ENCODE assay signal across 25 mouse cellular contexts in the genomic region with DNA sequence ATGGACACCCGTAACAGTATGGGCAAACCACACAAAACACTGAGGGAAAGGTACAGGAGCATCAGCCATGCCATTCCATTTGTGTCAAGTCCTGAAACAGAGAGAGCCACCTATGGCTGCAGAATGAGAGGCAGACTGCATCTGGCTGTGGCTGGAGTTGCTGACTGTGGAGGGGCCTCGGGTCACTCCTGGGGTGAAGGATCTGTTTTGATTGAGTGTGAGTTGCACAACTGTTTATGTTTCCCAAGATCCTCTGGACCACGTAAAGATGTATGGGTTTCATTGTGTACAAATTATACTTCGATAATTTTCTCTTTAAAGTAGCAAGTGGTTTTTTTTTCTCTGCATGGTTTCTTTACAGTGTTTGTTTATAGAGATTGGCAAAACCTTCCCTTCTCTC.
"Had no signal": no experiment of that assay in that cellular context is flagged by ENCODE, and none has a peak within 500 bp of the region (broad histone marks: within the 10 kb centered on the region; RNA-seq: fewer than 3 reads in every experiment).

No protein-coding gene starts in this region.

- H3K9me3 ChIP-seq: heart, embryonic 10.5 days; heart, embryonic 13.5 days; heart, embryonic 15.5 days; hindbrain, embryonic 13.5 days; hindbrain, embryonic 15.5 days; kidney, embryonic 15.5 days; limb, embryonic 10.5 days; limb, embryonic 12.5 days had no signal

- H3K4me2 ChIP-seq: heart, embryonic 13.5 days; heart, embryonic 15.5 days; hindbrain, embryonic 13.5 days; hindbrain, embryonic 15.5 days; kidney, embryonic 15.5 days; limb, embryonic 12.5 days had no signal

- H3K4me3 ChIP-seq: gastrocnemius, adult 2 months; heart, embryonic 10.5 days; heart, embryonic 13.5 days; heart, embryonic 15.5 days; hindbrain, embryonic 13.5 days; hindbrain, embryonic 15.5 days; kidney, embryonic 15.5 days; left cerebral cortex, adult 2 months; limb, embryonic 10.5 days; limb, embryonic 12.5 days had no signal

- H3K27me3 ChIP-seq: hindbrain, embryonic 15.5 days had no signal

- H3K36me3 ChIP-seq: heart, embryonic 10.5 days; heart, embryonic 13.5 days; heart, embryonic 15.5 days; hindbrain, embryonic 13.5 days; hindbrain, embryonic 15.5 days; kidney, embryonic 15.5 days; limb, embryonic 10.5 days; limb, embryonic 12.5 days had no signal

- ATAC-seq: forebrain, embryonic 16.5 days; hindbrain, postnatal 0 days; intestine, embryonic 16.5 days had no signal

- H3K9ac ChIP-seq: heart, embryonic 13.5 days; heart, embryonic 15.5 days; hindbrain, embryonic 13.5 days; hindbrain, embryonic 15.5 days; kidney, embryonic 15.5 days; limb, embryonic 12.5 days had no signal

- H3K4me1 ChIP-seq: heart, embryonic 10.5 days; heart, embryonic 13.5 days; hindbrain, embryonic 15.5 days; limb, embryonic 12.5 days had no signal

- H3K27ac ChIP-seq: gastrocnemius, adult 2 months; heart, embryonic 10.5 days; heart, embryonic 13.5 days; heart, embryonic 15.5 days; hindbrain, embryonic 13.5 days; hindbrain, embryonic 15.5 days; hindbrain, postnatal 0 days; kidney, embryonic 15.5 days; kidney, postnatal 0 days; left cerebral cortex, adult 2 months; limb, embryonic 10.5 days; limb, embryonic 12.5 days had no signal

- DNase-seq: gastrocnemius, adult 2 months; gastrocnemius, postnatal 10 days; gastrocnemius, postnatal 25 days; heart, adult 18-20 months; heart, postnatal 14 days; heart, postnatal 36 days; kidney, adult 11 months; kidney, adult 2 months; kidney, adult 9 months; kidney, postnatal 14 days; kidney, postnatal 36 days; liver had no signal
